In genomic region chr4:129916159-129916558, GRCm38 (mm10) we compare ENCODE assay signal across 13 mouse cellular contexts. TPM values are rescaled to one million over a fixed set of nuclear protein-coding genes. Genes with fewer than 3 reads are reported as not detected.
DNase-seq lines count a peak whose midpoint lies in the region; ATAC-seq lines count a peak whose summit lies in the region.
"Had no signal": no experiment of that assay in that cellular context is flagged by ENCODE, and none has a peak within 500 bp of the region (broad histone marks: within the 10 kb centered on the region; RNA-seq: fewer than 3 reads in every experiment).

No protein-coding gene starts in this region.

- no peak for ATAC-seq in liver, embryonic 15.5 days (ENCODE audit: insufficient read depth)

- H3K27me3 ChIP-seq in liver, embryonic 15.5 days = peaks cover 3% of the 10 kb centered on the region; the same call in 1 of the 2 replicates
- H3K27me3 ChIP-seq: midbrain, embryonic 12.5 days had no signal

- no peak overlapping the region for H3K4me3 ChIP-seq in liver, embryonic 15.5 days (replicated peaks)
- H3K4me3 ChIP-seq: midbrain, embryonic 12.5 days had no signal

- no peaks in the 10 kb centered on the region for H3K36me3 ChIP-seq in liver, embryonic 15.5 days (replicated peaks)
- H3K36me3 ChIP-seq: midbrain, embryonic 12.5 days had no signal

- WGBS in liver, embryonic 15.5 days (ENCODE audit: insufficient replicate concordance) = 36% methylated on average over 2 of the region's 2 CpGs

- H3K9ac ChIP-seq in liver, embryonic 15.5 days = no peak overlapping the region
- H3K9ac ChIP-seq: midbrain, embryonic 12.5 days had no signal

- H3K4me2 ChIP-seq in liver, embryonic 15.5 days = no peak overlapping the region
- H3K4me2 ChIP-seq: midbrain, embryonic 12.5 days had no signal

- H3K4me1 ChIP-seq in liver, embryonic 15.5 days (replicated peaks) = peaks cover 35% of the 10 kb centered on the region

- peak; percentile 13 for DNase-seq in heart, adult 8-10 months (ENCODE audit: low spot score)
- no peak for DNase-seq in heart, postnatal 36 days
- DNase-seq in Muller cell, postnatal 12 days (ENCODE audit: inconsistent ontology term) = peak; percentile 42
- peak; percentile 32 for DNase-seq in brain, adult 2 months (ENCODE audit: low read depth, low spot score)
- DNase-seq in kidney, postnatal 14 days = no peak
- no peak for DNase-seq in c-Kit-positive CD71-positive TER-119-positive erythroid progenitor cells, embryonic 14.5 days (ENCODE audit: low spot score)
- DNase-seq in right cerebral cortex, postnatal 10 days (ENCODE audit: low spot score in 2 of 2) = no peak
- DNase-seq: kidney, postnatal 25 days; left cerebral cortex, postnatal 4 days had no signal

- intact Hi-C loops in heart, postnatal 36 days (cut with DNase I) = no loop called here

- H3K27ac ChIP-seq in liver, embryonic 15.5 days (replicated peaks) = 0 out of 2 replicates have a peak overlapping the region, but pooled peaks have one; percentile 38
- H3K27ac ChIP-seq: midbrain, embryonic 12.5 days had no signal

- H3K9me3 ChIP-seq in liver, embryonic 15.5 days (replicated peaks) = no peaks in the 10 kb centered on the region
- H3K9me3 ChIP-seq: midbrain, embryonic 12.5 days had no signal

RNA-seq across cellular contexts. Expression of gene Spocd1, which starts 12.9 kb away (rescaled TPM):
- under 1 TPM in 1 of 4 experiments, not detected in 3; 0.09 TPM for total RNA-seq in heart, adult 8-10 months (2022)
- total RNA-seq in heart, postnatal 36 days (2021) = not detected
- not detected in 2 replicates for polyA plus RNA-seq in liver, embryonic 15.5 days (2015; fragmentation: Nextera tagmentation; extraction: Ambion mirVana)
- polyA plus RNA-seq: embryonic facial prominence, embryonic 11.5 days; midbrain, embryonic 12.5 days; stomach, embryonic 14.5 days had no signal

Comparison
In these comparisons a context has a peak if more than half of its experiments do, and no peak if none do; other contexts are left out.
1. DNase-seq: peak in heart, adult 8-10 months (single experiment), Muller cell, postnatal 12 days (single experiment) and brain, adult 2 months (single experiment); none in heart, postnatal 36 days (0 of 2), kidney, postnatal 14 days (single experiment), c-Kit-positive CD71-positive TER-119-positive erythroid progenitor cells, embryonic 14.5 days (single experiment) and right cerebral cortex, postnatal 10 days (0 of 2).